Mouse (Mus musculus) stomach, postnatal 0 days (tissue): ENCODE measurements around the gene Zbtb12. TPM values are rescaled to one million over a fixed set of nuclear protein-coding genes. Genes with fewer than 3 reads are reported as not detected.
A peak's percentile ranks its signal among the peaks of the same experiment; 100 is the strongest.
"Not testable (repeated sequence)": the region's sequence is repeated elsewhere in the genome, so short reads cannot be mapped to it uniquely, and the experiment has no call there.

Source experiments
- ATAC-seq: fragments of 200-750 bp; cut with Nextera tagmentation; 2 replicates; pipeline ENCODE4 v1.8.0; 2017; ENCODE audit not compliant: low FRiP score, low TSS enrichment
- DNase-seq: peaks from one replicate; pipeline ENCODE4 v3.0.0-alpha.2; 2016; ENCODE audit warnings: low spot score
- H3K27ac ChIP-seq: fragments of 300-500 bp; sonication (generic); replicated peaks from 2 replicates; pipeline ENCODE4 v1.5.1; 2014; ENCODE audit warnings: mild to moderate bottlenecking, control low read depth
- H3K27me3 ChIP-seq: fragments of 300-500 bp; sonication (generic); 2 replicates; pipeline ENCODE4 v1.6.1; 2014; ENCODE audit warnings: low read length; ENCODE audit not compliant: control insufficient read depth, insufficient read depth
- H3K36me3 ChIP-seq: fragments of 300-500 bp; sonication (generic); 2 replicates; pipeline ENCODE4 v1.6.1; 2014; ENCODE audit warnings: low read length, mixed read lengths; ENCODE audit not compliant: control insufficient read depth, insufficient read depth
- H3K4me1 ChIP-seq: fragments of 300-500 bp; sonication (generic); replicated peaks from 2 replicates; pipeline ENCODE4 v1.6.1; 2014; ENCODE audit warnings: antibody characterized with exemption; ENCODE audit not compliant: control insufficient read depth, insufficient read depth
- H3K4me2 ChIP-seq: fragments of 300-500 bp; sonication (generic); replicated peaks from 2 replicates; pipeline ENCODE4 v1.6.1; 2014; ENCODE audit warnings: low read depth, mild to moderate bottlenecking, control low read depth, moderate library complexity
- H3K4me3 ChIP-seq: fragments of 300-500 bp; sonication (generic); 2 replicates; pipeline ENCODE4 v1.5.1; 2014; ENCODE audit warnings: low read depth, low read length, control low read depth
- H3K9ac ChIP-seq: fragments of 300-500 bp; sonication (generic); 2 replicates; pipeline ENCODE4 v1.6.1; 2014; ENCODE audit warnings: mild to moderate bottlenecking, low read length, control low read depth, mixed read lengths
- H3K9me3 ChIP-seq: fragments of 300-500 bp; sonication (generic); 2 replicates; pipeline ENCODE4 v1.6.1; 2016; ENCODE audit warnings: low read length; ENCODE audit not compliant: control insufficient read depth
- CTCF ChIP-seq: IDR thresholded peaks from 2 replicates; pipeline ENCODE4 v1.5.1; 2016; ENCODE audit warnings: antibody characterized with exemption, low read depth, mild to moderate bottlenecking, moderate library complexity
- EP300 ChIP-seq: optimal IDR thresholded peaks from 2 replicates; pipeline ENCODE3; 2016; ENCODE audit warnings: antibody characterized with exemption
- WGBS: fragments of 180-500 bp; shearing (Covaris S2); extraction: QIAGEN DNeasy Blood & Tissue Kit; methylation state at CpG from one replicate; pipeline ENCODE4 v1.1.7; 2014; 5-methylcytosine and 5-hydroxymethylcytosine counted together
- polyA plus RNA-seq: library from polyadenylated mRNA; unstranded; fragments of >200 nt; fragmentation: Nextera tagmentation; extraction: Ambion mirVana; gene quantifications from 2 replicates; pipeline ENCODE4 v1.2.1, GENCODE M21; 2015

Zbtb12 gene
- polyA plus RNA-seq, 1 experiment from 2014 or later = 0.59 TPM

GRCm38 (mm10) chr17:34899890-34900243, 20.6 kb downstream of the Zbtb12 start:
- H3K4me2 ChIP-seq = peak overlapping the region; percentile 91
- no peak for TF ChIP-seq EP300
- no peak for TF ChIP-seq CTCF
- no peaks in the 10 kb centered on the region for H3K27me3 ChIP-seq
- H3K36me3 ChIP-seq = peaks cover 10% of the 10 kb centered on the region; the same call in 1 of the 2 replicates
- peak overlapping the region; percentile 97 for H3K27ac ChIP-seq
- no peaks in the 10 kb centered on the region for H3K9me3 ChIP-seq
- ATAC-seq = no peak
- WGBS = 0% methylated on average over 5 of the region's 5 CpGs
- H3K4me3 ChIP-seq = peak overlapping the region; percentile 88
- peak overlapping the region; percentile 93 for H3K9ac ChIP-seq
- no peaks in the 10 kb centered on the region for H3K4me1 ChIP-seq
- DNase-seq = no peak

DNA sequence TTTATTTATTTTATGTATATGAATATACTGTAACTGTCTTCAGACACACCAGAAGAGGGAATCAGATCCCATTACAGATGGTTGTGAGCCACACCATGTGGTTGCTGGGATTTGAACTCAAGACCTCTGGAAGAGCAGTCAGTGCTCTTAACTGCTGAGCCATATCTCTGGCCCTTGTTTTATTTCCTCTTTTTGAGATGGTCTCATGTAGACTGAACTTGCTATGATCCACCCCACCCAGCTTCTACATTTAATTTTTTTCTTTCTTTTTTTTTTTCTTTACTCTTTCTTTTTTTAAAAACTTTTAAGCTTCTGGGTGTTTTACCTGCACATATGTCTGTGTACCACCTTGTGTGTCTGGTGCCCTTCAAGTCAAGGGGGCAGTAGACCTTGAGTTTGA, 21.5 kb downstream of the Zbtb12 start:
- H3K4me3 ChIP-seq, H3K27me3 ChIP-seq, H3K27ac ChIP-seq, ATAC-seq, H3K4me1 ChIP-seq, H3K4me2 ChIP-seq, H3K9ac ChIP-seq, DNase-seq, H3K9me3 ChIP-seq: not testable (repeated sequence)
- peaks cover 17% of the 10 kb centered on the region for H3K36me3 ChIP-seq

DNA sequence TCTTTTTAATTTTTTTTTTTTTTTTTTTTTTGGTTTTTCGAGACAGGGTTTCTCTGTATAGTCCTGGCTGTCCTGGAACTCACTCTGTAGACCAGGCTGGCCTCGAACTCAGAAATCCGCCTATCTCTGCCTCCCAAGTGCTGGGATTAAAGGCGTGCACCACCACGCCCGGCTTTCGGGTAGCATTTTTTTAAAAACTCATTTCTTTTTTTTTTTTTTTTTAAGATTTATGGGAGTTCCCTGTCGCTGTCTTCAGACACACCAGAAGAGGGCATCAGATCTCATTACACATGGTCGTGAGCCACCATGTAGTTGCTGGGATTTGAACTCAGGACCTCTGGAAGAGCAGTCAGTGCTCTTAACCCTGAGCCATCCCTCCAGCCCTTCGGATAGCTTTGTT, 22.7 kb downstream of the Zbtb12 start:
- H3K4me1 ChIP-seq, H3K4me2 ChIP-seq, H3K27me3 ChIP-seq, H3K9ac ChIP-seq, H3K4me3 ChIP-seq, H3K27ac ChIP-seq, DNase-seq, ATAC-seq, H3K9me3 ChIP-seq: not testable (repeated sequence)
- WGBS = 81% methylated on average over 9 of the region's 10 CpGs
- peaks cover 28% of the 10 kb centered on the region for H3K36me3 ChIP-seq

- ATAC-seq (no peak), DNase-seq (no peak)
- TF ChIP-seq EP300 (no peak), CTCF (no peak)
- H3K9ac ChIP-seq = no peak overlapping the region
- H3K4me2 ChIP-seq = no peak overlapping the region
- H3K4me1 ChIP-seq = no peaks in the 10 kb centered on the region
- H3K27me3 ChIP-seq = no peaks in the 10 kb centered on the region
- H3K36me3 ChIP-seq = peaks cover 37% of the 10 kb centered on the region
- no peak overlapping the region for H3K27ac ChIP-seq
- no peak overlapping the region for H3K4me3 ChIP-seq
- 81% methylated on average over 9 of the region's 9 CpGs for WGBS
- H3K9me3 ChIP-seq = no peaks in the 10 kb centered on the region
Observed at GRCm38 (mm10) chr17:34902895-34903294, 23.6 kb downstream of the Zbtb12 start.

DNA sequence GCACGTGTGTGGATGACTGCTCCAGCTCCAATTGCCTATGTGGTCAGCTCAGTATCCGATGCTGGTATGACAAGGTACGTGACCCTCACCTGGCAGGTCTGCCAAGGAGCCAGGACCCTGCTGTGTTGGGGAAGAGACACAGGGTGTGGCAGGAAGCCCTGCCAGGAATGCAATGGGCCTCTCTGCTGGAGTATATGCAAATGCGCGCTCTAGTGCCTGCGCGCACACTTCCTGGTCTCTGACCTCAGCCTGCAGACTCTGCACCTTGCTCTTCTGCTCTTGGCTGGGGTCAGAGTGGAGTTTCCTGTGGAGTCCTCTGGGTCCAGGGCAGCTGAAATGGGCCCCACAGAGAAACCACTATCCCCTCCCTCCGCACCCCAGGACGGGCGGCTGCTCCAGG, 31.7 kb downstream of the Zbtb12 start:
- no peak overlapping the region for H3K27ac ChIP-seq
- H3K9me3 ChIP-seq = no peaks in the 10 kb centered on the region
- H3K36me3 ChIP-seq = peaks cover 53% of the 10 kb centered on the region
- H3K27me3 ChIP-seq = no peaks in the 10 kb centered on the region
- no peak overlapping the region for H3K4me3 ChIP-seq
- WGBS = 74% methylated on average over 10 of the region's 10 CpGs
- TF ChIP-seq EP300 (no peak), CTCF (no peak)
- H3K4me2 ChIP-seq = no peak overlapping the region
- H3K4me1 ChIP-seq = no peaks in the 10 kb centered on the region
- no peak overlapping the region for H3K9ac ChIP-seq
- DNase-seq = no peak
- ATAC-seq = no peak

GRCm38 (mm10) chr17:34911945-34912351, 32.7 kb downstream of the Zbtb12 start:
- Histone ChIP-seq H3K36me3 (peaks cover 44% of the 10 kb centered on the region), H3K27ac (no peak overlapping the region), H3K4me1 (no peaks in the 10 kb centered on the region), H3K9ac (no peak overlapping the region), H3K27me3 (no peaks in the 10 kb centered on the region), H3K4me3 (no peak overlapping the region), H3K4me2 (no peak overlapping the region), H3K9me3 (no peaks in the 10 kb centered on the region)
- DNase-seq = peak; percentile 94
- 31% methylated on average over 5 of the region's 5 CpGs for WGBS
- peak; percentile 97 for TF ChIP-seq CTCF
- TF ChIP-seq EP300 = no peak
- peak; percentile 73 for ATAC-seq
